Mouse (Mus musculus) left cerebral cortex, postnatal 36 days (tissue): ENCODE measurements around the gene Erp27. TPM values are rescaled to one million over a fixed set of nuclear protein-coding genes. Genes with fewer than 3 reads are reported as not detected.

ENCODE experiments used
- DNase-seq, 2 experiments: peaks; one replicate each; pipeline ENCODE4 v3.0.0; 2021 to 2022; ENCODE audit warnings: low spot score in 2 of 2, mixed read lengths in 1 of 2
- intact Hi-C: fragments of 180-260 bp; cut with DNase I; formaldehyde crosslinking; loops from one replicate; pipeline ENCODE4 v1.15.1; 2025
- total RNA-seq, 2 experiments: library from RNA; stranded (reverse); gene quantifications; 2 replicates each; pipeline ENCODE4 v1.2.3; 2021

The Erp27 gene
- total RNA-seq, 2 experiments from 2014 or later, result not detected

- DNase-seq, result no peak
Measured at GRCm38 (mm10) chr6:136940188-136940960, 18.4 kb upstream of the Erp27 start.

DNA sequence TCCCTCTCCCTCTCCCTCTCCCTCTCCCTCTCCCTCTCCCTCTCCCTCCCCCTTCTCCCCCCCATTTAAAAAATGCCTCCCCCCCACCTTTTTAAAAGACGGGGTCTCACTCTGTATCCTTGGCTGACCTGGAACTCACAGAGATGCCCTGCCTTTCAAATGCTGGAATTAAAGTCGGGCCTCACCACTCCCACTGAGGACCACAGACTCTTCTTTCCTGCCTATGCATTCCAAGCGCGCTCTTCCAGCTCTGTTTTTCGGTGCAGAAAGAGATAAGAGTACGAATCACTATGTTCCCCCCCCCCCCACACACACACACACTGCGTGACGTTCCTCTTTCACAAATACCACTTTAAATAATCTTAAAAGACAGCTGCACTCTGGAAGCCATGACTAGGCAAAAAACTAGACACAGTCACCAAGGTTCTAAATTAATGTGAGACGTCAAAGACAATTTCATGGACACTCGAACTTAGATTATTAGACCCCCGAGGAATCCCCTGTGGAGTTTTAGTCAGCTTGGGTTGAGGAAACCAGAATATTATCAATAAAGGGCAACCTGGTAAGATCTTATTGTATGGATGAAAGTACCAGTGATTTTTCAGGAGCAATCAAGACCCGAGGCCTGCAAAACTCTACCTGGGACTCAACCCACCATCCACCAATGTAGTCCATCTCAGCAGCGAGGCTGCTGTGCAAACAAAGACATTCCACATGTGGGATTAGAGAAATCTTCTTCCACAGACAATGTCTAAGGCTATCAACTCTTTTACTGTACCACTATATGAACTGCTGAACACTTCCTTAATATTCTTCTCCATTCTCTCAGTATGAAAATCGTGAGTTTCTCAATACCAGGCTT is 17.6 kb upstream of the Erp27 start:
- DNase-seq, result no peak
- intact Hi-C loops, result no loop called here

More at GRCm38 (mm10) chr6:136940188-136940960, 18.4 kb upstream of the Erp27 start:
- intact Hi-C loops, result no loop called here

DNA sequence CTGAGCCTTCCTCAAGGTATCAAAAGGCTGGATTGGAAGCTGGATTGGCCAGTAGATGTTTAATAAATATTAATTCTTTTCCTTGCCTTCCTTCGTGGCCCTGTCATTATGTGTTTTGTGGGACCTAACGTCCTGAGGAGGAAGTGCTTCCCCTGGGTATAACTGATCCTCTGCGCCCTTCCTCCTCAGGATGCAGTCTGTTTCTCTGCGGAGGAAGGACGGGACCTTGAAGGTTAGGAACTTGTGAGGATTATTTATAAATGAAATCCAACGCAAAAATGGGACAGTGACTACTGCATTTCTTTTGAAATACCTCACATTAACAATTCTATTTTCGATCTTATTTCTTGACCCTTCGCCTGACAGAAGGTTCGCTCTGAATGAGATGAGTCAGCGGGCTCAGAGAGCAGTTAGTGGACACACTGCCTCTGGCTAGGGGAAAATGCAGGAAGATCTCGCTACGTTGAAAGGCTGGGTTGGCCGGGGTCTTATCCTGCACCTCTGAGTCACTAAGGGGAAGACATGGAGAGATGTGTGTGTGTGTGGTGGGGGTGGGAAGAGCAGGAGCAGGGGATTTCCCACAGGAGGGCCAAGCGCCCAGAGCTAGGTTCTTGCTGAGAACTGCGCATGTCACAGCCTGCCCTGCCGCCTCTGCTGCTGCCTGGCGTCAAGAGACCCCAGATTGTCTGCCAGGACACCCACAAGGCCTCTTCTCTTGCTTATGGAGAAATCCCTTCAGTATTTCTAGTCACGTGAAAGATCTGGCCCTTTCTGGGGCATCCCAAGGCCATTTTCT is 16.5 kb upstream of the Erp27 start:
- DNase-seq, result no peak

GRCm38 (mm10) chr6:136937117-136937516 is 15.1 kb upstream of the Erp27 start:
- no peak for DNase-seq
- intact Hi-C loops, result no loop called here

More for the DNA sequence above, 16.5 kb upstream of the Erp27 start:
- intact Hi-C loops, result no loop called here

- intact Hi-C loops, result no loop called here
- no peak for DNase-seq
Measured at GRCm38 (mm10) chr6:136936361-136936760, 14.4 kb upstream of the Erp27 start.

DNA sequence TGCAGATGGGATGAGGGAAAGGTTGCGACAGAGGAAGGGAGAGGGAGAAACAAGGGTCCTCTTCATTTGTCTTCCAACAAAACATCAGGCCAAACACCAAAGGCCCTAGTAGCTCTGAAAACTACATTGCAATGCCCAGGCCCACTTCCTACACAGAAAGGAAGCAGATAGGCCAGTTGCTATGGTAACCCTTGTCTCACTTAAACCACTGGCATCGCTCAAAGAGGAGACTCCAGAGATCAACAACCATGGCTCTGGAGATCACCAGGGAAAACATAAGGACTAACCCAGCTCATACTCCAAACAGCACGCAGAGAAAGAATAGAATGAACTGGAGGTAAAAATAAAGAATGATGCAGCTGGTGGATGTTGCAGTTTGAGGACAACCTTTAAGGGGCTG is 13.3 kb upstream of the Erp27 start:
- intact Hi-C loops, result no loop called here
- no peak for DNase-seq

DNA sequence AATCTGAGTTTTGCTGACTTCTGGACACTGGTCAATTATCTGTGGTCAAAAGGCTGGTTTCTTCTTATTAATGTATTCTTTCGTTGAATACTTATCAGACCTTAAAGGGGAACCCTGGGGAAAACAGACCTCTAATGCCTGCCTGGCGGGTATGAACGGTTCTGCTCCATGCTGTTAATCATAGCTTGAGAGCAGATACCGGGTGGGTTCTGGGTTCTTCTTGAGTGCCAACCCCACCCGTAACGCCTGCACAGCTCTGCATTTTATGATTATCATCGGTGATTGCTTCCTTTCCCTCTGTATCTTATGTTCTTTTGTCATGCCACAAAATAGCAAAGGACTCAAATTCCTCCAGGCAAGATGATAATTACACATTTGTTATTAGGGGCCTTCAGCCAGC is 12.1 kb upstream of the Erp27 start:
- DNase-seq, result no peak
- intact Hi-C loops, result no loop called here

DNA sequence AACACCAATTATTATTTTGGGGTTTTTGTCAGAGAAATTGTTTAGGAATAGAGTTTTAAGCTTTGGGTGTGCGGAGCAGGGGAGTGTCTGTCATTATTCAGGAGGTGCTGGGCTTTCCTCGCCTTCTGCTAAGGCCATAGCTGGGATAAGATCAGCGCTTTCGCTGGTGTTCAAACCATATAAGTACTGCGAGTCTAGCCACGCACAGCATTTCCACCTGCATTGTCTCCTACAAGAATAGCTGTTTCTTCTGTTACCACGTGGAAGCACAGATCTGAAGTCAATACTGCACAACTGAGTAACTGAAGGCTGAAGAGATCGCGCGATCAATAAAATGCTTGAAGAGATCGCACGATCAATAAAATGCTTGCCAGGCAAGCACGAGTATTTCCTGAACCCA is 9.3 kb upstream of the Erp27 start:
- DNase-seq, result no peak
- intact Hi-C loops, result no loop called here

DNA sequence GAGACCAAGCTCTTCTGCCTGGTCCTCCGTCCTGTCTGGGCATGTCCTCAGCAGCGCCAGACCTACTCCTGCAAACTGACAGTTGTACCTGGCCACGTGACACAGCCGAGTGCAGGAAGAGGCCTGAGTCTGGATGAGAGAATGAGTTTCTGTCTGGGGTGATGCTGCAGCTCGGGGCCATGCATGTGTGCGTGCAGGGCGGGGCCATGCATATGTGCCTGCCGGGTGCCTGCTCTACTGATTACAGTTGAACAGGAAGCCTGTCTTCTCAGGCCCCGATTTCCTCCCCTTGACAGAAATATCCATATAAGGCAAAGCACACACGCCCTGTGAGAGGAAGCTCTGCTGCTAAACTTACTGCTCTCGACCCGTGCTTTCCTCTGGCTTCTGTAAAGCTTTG is 8.7 kb upstream of the Erp27 start:
- DNase-seq, result no peak
- intact Hi-C loops, result no loop called here

DNA sequence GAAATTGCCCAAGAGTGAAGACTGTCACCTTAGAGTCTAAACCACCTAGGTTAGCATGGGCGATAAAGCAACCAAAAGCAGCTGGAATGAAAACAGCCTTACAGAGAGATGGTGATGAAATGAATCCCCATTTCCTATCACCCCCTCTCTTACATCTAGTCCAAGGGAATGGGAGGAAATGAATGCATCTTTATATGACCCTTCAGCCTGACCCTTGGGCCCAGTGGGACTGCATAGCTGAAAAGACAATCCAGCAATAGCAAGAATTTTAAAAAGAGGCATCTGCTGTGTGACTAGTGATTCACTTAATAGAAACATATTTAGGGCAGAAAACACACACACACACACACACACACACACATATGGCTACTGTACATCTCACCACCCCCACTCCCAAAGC is 5.6 kb upstream of the Erp27 start:
- no peak for DNase-seq
- intact Hi-C loops, result no loop called here

- no peak for DNase-seq
- intact Hi-C loops, result no loop called here
Measured at GRCm38 (mm10) chr6:136925049-136925448, 3.1 kb upstream of the Erp27 start.

GRCm38 (mm10) chr6:136923532-136923931 is 1.6 kb upstream of the Erp27 start, which contains the start of gene Pde6h:
TSS of gene Pde6h (plus strand) at chr6:136923832.
- no peak for DNase-seq
- intact Hi-C loops, result loop anchor here (5.0 kb wide), 1 partner anchor 44 kb away; no protein-coding TSS in a partner anchor

GRCm38 (mm10) chr6:136922871-136923270 is 891 bp upstream of the Erp27 start:
- intact Hi-C loops, result loop anchor here (5.0 kb wide), 1 partner anchor 44 kb away; no protein-coding TSS in a partner anchor
- DNase-seq, result no peak

DNA sequence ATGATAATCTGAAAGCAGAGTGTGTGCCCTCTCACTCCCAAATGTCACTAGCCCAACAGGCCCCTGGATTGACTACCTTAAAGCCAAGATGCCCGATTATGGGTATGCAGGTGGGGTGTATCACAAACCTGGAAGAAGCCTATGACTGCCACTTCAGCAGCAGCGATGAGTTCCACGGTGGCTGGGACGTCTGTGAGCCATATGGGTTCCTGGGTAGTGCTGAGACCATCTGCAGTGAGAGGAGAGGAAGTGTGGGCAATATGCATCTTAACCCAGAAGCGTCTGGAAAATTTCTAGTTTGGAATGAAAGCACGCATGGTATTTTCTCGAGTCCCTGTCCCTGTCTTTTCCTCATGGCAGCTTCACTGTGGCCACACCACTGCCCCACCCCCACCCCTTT is 379 bp downstream of the Erp27 start:
- no peak for DNase-seq
- intact Hi-C loops, result loop anchor here (5.0 kb wide), 1 partner anchor 46 kb away; no protein-coding TSS in a partner anchor

GRCm38 (mm10) chr6:136920320-136921257 is 1.4 kb downstream of the Erp27 start:
- peak; percentile 48 to 76 for DNase-seq
- intact Hi-C loops, result loop anchor here (1.0 to 5.0 kb wide), 2 partner anchors 47 to 59 kb away; no protein-coding TSS in a partner anchor

DNA sequence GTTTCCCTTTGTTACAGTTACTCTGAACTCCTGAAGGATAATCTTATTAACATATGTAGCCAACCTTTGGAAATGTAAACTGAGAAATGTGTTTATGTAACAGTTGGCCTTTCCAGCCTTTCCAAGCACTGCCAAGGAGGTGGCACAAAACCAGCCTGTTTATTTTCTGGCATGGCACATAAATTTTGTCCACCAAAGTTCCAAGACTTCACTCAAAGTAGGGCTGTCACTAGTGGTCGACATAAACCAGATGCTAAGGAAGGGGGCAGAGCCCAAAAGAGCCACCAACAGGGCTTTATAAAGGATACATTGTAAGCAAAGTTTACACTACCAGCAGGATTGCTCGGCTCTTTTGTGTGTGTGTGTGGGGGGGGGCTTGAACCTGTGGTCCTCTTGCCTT is 4.1 kb downstream of the Erp27 start:
- intact Hi-C loops, result no loop called here
- no peak for DNase-seq

DNA sequence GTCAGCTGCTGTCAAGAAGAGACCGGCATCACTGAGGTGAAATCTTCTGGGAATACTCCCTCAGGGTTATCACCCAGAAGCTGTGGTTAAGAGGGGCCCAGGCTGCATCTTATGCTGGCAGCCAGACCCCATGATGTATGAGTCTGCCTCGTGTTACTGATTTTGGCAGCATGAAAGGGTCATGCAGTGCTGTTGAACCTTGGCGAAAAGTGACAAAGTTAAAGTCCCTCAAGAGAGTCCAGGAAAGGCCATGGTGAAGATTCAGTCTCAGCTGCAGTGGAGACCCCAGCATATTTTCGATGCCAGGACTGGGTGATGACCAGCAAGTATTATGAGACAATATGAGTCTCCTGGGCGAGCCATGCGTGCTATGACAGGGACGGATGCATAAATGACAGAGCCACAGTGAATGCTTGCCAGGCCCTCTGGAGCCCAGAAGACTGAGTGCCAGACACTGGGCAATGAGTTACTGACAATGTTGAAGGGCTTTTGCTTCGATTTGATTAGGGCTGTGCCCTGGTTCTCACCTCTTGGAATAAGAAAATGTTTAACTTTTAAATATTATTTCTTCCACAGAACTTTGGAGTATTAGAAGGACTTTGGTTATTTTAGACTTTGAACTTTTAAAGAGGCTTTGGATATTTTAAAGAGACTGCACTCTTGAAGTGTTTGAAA is 6.1 kb downstream of the Erp27 start:
- intact Hi-C loops, result no loop called here
- DNase-seq, result no peak

- DNase-seq, result no peak
- intact Hi-C loops, result no loop called here
Measured at GRCm38 (mm10) chr6:136914234-136914633, 7.7 kb downstream of the Erp27 start.
